Mouse (Mus musculus) T-helper 1 cell (primary cell): ENCODE results near the gene Fbxl22.

Experiments used
- in situ Hi-C: fragments of 300-600 bp; cut with MboI, MseI; formaldehyde crosslinking; loops from one replicate; pipeline ENCODE4 v1.15.1; 2025; ENCODE audit warnings: high pct_unique_total_duplicates

Gene Fbxl22

DNA sequence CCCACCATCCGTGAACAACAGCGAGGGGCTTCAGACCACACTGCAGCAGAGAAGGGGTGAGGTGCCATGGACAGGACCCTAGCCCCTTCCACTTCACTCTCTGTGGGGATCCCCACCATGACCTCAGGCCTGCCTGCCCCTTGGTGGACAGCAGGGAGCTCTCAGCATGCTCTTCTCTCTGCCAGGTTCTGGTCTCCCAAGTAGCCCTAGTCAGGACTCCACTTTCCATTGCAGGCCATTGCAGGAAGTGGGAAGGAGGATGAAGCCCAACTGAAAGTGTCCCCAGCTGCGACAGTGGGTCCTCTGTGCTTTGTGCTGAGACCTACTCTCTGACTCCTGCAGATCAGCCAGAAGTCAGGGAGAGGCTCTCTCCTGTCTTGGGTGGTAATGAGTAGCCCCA is 6.7 kb downstream of the Fbxl22 start:
- in situ Hi-C loops = no loop called here

DNA sequence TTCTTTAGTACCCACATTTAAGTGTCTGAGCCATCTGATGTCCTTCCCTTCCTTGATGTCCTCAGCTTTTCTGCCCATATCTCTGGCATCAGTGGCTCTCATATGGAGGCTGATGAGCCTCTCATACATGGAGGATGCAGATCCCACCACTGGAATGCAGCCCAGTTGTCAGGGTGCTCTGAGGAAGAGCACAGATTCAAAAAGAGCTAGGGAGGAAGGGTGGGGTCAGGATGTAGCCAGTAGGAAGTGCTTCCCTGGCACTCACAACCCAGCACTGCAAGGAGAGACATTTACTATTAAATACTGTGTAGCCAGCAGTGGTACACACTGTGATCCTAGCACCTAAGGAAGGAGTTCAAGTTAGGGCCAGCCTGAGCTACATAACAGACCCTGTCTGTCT is 8.0 kb downstream of the Fbxl22 start:
- in situ Hi-C loops = no loop called here

DNA sequence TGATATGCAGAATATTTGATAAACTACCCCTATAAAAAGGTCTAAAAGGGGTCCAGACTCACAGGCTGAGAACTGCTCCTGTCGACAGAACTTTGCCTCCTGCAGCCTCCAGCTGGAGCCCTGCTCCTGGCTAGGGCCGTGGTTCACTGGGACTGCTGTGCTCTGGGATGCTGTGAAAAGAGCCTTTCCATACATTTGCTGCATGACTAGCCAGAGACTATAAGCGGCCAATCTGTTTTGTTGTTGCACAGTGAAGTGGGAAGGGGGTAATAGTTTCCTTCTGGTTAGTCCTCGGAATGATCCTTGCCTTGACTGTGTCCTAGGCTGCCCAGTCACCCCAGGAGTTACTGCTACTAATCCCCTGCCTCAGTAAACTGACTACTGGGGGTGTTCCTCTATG is 8.4 kb downstream of the Fbxl22 start:
- in situ Hi-C loops = no loop called here

DNA sequence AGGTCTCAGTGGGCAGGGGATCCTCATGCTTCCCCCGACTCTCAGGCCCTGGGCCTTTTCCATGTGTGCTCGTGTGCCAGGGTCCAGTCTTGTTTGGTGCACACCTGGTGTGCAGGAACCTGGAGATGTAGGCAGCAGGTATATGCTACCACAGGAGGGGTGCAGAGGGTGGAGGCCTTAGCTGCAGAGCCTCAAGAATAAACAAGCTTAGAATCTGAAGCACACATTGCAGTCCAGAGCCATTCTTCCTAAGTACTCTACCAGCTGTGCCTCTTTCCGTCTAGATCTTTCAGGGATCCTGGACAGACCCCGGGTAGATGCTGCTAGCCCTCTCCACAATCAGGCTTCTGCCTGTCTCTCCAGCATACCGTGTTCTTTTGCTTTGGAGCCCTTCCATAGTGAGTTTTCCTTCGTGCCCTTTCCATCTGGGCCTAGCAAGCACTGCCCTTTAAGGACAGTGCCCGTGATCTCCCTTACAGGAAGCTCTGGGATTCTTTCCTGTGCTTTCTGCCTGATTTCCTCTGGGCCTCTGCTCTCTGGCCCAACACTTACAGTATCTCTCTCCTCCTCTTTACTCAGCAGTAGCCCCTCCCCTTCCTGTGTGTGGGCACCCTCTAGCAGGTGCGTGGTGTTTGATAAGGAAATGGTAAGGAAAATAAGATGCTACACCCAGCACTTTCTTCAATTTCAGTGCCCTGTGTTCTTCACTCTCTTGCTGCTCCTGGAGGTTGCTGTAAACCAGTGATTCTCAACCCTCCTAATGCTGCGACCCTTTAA is 9.1 kb downstream of the Fbxl22 start:
- in situ Hi-C loops = no loop called here

DNA sequence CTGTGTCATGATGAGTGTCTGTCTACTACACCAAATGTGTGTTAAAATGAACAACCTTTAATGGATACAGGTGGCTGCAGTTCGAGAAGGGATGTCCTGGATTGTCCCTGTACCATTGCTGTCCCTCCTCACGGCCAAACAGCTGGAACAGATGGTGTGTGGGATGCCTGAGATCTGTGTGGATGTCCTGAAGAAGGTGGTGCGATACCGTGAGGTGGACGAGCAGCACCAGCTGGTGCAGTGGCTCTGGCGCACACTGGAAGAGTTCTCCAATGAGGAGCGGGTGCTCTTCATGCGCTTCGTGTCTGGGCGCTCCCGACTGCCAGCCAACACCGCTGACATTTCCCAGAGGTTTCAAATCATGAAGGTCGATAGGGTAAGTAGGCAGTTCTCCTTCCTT is 9.9 kb downstream of the Fbxl22 start:
- in situ Hi-C loops = no loop called here

DNA sequence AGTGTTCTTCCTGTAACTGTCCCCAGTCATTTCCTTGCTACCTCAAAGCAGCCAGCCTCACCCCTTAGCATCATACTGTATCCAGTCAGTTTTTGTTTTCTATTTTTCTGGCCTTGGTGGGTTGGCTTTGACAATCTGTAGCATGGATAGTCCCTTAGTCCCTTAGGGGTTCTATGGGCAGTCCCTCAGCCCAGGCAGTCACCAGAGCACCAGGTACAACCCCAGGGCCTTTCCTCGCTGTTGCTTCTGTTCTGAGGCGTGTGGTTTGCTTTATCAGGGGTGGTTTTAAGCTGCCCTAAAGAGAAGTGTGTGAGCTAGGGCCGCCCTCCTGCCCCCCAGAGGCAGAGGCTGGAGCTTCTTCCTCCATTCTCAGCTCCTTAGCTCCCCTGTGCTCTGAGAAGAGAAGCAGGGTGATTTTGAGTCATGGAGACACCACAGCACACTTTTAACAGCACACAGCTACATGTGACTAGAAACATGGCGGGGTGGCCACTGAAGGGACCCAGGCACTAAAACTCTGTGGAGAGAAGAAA is 10.4 kb downstream of the Fbxl22 start:
- in situ Hi-C loops = no loop called here

DNA sequence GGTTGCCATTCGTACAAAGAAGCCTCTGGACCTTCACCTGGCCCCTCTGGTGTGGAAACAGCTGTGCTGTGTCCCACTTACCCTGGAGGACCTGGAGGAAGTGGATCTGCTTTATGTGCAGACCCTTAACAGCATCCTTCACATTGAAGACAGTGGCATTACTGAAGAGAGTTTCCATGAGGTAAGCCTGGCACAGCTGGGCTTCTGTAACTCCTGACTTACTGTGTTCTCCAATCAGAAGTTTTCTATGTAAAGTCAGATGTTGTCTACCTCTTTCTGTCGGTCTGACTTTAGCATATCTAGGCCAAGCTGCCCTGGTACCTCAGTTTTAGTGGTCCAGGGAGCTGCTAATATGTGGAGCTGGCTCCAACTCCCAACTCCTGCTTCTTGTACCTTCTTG is 13.1 kb downstream of the Fbxl22 start:
- in situ Hi-C loops = no loop called here

DNA sequence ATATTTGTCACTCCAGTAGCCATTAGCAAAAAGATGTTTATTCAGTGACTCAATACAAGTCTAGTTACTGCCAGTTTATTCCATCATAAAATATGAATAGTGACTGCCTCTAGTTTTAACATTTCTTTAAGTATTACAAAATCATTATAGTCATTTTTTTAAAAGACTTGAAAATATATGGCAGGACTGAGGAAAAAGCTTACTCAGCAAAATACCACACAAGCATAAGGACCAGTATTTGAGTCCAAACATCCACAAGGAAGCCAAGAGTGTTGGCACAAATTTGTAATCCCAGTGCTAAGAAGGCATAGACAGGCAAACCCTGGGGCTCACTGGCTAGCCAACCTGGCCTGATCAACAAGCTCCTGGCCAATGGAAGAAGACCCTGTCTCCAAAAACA is 20.4 kb downstream of the Fbxl22 start:
- in situ Hi-C loops = no loop called here

DNA sequence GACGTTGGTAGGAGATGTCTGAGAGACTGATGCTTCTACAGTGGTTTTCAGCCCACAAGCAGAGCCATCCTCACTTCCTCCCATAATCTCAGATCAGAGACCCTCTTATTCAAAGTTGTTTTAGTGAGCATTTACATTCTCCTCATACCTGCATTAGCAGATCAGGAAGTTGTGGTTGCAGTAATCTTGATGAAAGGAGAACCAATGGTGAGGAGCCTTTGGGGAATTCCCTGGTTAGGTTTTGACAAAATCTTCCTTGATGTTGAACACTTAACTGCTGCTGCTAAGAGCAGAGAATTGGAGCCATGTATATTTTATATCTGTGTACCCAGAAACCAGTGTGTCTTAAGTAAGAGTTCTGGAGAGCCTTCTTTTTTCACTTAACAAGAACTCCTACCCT is 22.0 kb downstream of the Fbxl22 start:
- in situ Hi-C loops = no loop called here

DNA sequence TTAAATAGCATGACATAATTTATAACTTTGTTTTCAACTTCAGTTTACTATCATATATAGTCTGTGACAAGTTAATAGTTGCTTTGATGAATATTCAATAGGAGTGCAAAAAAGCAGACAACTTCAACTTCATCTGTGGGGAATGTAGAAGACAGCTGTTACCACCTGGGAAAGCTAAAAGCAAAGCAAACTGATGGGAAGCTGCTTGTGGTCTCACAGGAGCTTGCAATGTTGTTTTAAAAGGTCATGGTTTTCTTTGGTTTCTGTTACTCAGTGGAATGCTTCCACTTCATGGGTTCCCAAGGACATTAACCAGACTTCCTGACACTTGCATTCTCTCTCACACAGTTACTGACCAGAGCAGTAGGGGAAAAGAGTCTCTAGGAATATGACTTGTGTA is 25.6 kb downstream of the Fbxl22 start:
- in situ Hi-C loops = no loop called here

DNA sequence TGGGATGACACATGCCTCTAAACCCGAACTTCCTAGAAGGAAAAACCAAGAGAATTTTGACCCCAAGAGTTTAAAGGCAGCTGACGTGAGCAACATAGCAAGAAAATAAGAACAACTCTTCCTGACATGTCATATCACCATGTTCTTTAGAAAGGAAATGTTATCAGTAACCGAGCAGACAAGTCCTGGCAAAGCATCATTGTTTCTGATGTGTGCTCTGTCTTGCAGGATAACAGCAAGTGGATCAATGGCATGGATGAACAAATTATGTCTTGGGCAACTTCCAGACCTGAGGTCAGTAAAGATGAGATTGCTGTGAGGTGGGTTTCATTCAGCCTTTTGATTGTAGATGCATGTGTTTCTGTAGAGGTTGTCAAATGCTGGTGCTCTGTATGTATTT is 31.0 kb downstream of the Fbxl22 start:
- in situ Hi-C loops = no loop called here

DNA sequence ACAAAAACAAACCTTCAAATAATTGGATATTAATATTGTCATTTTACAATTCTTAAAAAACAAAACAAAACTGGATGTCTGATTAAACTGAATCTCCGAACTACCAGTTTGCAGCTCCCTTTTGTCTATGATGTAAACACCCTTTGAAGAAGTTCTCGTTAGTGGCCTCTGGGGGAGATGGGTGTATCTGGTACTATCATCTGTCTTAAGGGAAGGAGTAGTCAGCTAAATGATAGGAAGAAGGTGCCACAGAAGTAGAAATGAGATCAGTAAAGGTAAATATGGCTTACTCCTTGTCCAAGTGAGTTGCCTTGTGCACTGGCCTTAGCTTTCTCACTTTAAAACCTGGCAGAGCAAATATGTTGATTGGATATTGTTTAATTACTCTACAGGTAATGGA is 36.6 kb downstream of the Fbxl22 start:
- in situ Hi-C loops = no loop called here

DNA sequence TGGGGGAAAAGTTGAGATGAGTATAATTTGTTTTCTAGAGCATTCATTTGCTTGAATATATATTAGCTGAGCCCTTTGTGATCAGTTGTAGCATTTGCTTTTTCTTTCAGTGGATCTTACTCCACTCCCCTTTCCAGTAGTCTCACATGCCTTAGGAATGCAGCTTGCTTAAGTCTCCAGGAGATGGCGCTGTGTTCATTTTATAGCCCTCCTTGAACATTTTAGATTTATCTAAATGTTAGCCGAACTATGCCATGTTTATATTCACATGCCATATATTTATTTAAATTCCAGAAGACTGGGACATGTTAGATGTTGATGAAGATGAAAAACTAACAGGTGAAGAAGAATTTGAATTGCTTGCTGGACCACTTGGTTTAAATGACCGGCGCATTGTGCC is 49.3 kb downstream of the Fbxl22 start:
- in situ Hi-C loops = no loop called here
